Mouse (Mus musculus) mesoderm, embryonic 11.5 days (tissue): ENCODE results near the gene Mboat2.

ENCODE experiments used
- DNase-seq: peaks from one replicate; pipeline ENCODE4 v3.0.0-alpha.2; 2012; ENCODE audit warnings: low read depth, low spot score

The Mboat2 gene

GRCm38 (mm10) chr12:25009957-25010356 lies 179.3 kb downstream of the Mboat2 start:
- DNase-seq: no peak

GRCm38 (mm10) chr12:25010416-25010815 lies 179.7 kb downstream of the Mboat2 start:
- DNase-seq: no peak

GRCm38 (mm10) chr12:25011733-25012367 lies 181.2 kb downstream of the Mboat2 start:
- DNase-seq: no peak

GRCm38 (mm10) chr12:25012555-25013540 lies 182.2 kb downstream of the Mboat2 start:
- no peak for DNase-seq
